Mouse (Mus musculus): Measurements from ENCODE around the gene Igf2. TPM values are rescaled to one million over a fixed set of nuclear protein-coding genes. Genes with fewer than 3 reads are reported as not detected.

The Igf2 gene
- polyA plus RNA-seq, 1 experiment from 2014 or later, result 452 TPM

GRCm38 (mm10) chr7:142659181-142659681, 7.4 kb downstream of the Igf2 start:
- Histone ChIP-seq H3K4me1 (ENCODE audit: insufficient read depth) (no peaks in the 10 kb centered on the region), H3K9ac (peak overlapping the region; percentile 83), H3K4me3 (ENCODE audit: low read depth, low read length) (peak overlapping the region; percentile 60), H3K27me3 (ENCODE audit: insufficient read depth, low read length) (peaks cover 91% of the 10 kb centered on the region), H3K9me3 (ENCODE audit: low read depth, low read length) (no peaks in the 10 kb centered on the region), H3K27ac (ENCODE audit: low read depth) (peak overlapping the region; percentile 95), H3K36me3 (ENCODE audit: insufficient read depth) (peaks cover 17% of the 10 kb centered on the region), H3K4me2 (peak overlapping the region; percentile 73)
- 0 out of 2 replicates have a peak, but pooled peaks have one; percentile 5 for TF ChIP-seq CTCF (IDR thresholded peaks at IDR 0.05; ENCODE audit: low read depth)
- WGBS, result under 1% methylated on average over 68 of the region's 70 CpGs
- peak; percentile 70 for ATAC-seq (ENCODE audit: insufficient read depth)
- DNase-seq, result peak; percentile 88

- H3K9ac ChIP-seq, result peak overlapping the region; percentile 83
- under 1% methylated on average over 33 of the region's 40 CpGs for WGBS
- no peaks in the 10 kb centered on the region for H3K4me1 ChIP-seq (ENCODE audit: insufficient read depth)
- H3K36me3 ChIP-seq (ENCODE audit: insufficient read depth), result peaks cover 22% of the 10 kb centered on the region
- H3K27me3 ChIP-seq (ENCODE audit: insufficient read depth, low read length), result peaks cover 91% of the 10 kb centered on the region
- ATAC-seq (ENCODE audit: insufficient read depth) (peak; percentile 16), DNase-seq (peak; percentile 53)
- peak overlapping the region; percentile 73 for H3K4me2 ChIP-seq
- peak overlapping the region; percentile 60 for H3K4me3 ChIP-seq (ENCODE audit: low read depth, low read length)
- no peaks in the 10 kb centered on the region for H3K9me3 ChIP-seq (ENCODE audit: low read depth, low read length)
- H3K27ac ChIP-seq (ENCODE audit: low read depth), result peak overlapping the region; percentile 95
- no peak for TF ChIP-seq CTCF (IDR thresholded peaks at IDR 0.05; ENCODE audit: low read depth)
Measured at GRCm38 (mm10) chr7:142658681-142659180, 7.9 kb downstream of the Igf2 start.

DNA sequence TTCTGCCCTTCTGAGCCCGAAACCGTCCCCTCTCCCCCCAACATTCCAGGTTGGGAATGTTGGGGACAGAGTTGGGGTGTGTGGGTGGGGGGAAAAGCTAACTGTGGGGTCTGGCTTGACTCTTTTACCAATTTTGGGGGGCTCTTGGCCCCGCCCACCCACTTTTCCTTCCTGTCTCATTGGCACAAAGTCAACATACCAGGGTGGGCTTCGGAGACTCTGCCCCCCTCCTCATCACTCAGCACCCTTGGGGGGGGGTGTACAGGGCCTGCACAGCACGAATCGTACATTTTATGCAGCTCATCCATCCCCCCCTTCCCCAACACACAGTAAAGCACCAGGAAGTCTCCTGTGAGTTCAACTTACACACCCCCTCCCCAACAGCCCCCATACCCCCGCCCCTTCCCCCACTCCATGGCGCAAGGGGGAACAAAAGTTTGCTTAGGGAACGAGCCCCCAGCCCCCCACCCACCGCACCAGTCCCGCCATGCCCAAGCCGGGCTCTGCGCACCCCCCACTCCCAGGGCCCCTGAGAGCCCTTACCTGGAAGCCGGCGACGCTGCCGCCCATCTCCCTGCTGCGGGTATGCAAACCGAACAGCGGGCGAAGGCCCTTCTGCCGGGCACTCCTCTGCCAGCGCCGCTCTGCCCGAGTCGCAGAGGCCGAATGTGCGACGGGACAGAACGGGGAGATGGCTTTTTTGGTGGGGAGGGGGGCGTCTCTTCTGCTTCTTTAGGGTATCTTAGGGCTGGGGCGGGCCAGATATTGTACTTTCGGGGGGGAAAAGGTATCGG, 8.6 kb downstream of the Igf2 start:
- no peak for TF ChIP-seq CTCF (IDR thresholded peaks at IDR 0.05; ENCODE audit: low read depth)

DNA sequence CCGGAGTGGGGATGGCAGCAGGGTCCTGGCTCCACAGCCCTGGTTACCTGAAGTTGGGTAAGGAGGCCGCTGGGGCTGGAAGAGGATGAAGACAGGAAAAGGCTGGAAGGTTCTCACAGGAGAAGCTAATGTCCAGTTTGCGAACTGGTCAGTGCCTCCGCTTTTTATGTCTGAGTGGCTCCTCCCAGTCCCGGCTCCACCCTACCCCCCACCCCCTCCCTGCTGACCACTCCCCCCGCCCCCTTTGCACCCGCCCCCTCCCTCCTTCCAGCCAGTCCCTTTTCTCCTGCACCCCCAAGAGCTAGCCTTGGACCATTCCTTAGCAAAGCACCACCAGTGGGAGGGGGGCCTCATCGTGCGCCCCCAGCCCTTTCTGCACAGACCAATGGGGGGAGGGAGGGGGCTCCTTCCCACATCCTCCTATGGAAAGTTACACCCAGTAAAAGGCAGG, 9.2 kb downstream of the Igf2 start:
- DNase-seq (peak; percentile 68), ATAC-seq (ENCODE audit: insufficient read depth) (peak; percentile 33; the same call in 1 of the 2 replicates)
- Histone ChIP-seq H3K4me1 (ENCODE audit: insufficient read depth) (no peaks in the 10 kb centered on the region), H3K27ac (ENCODE audit: low read depth) (peak overlapping the region; percentile 95), H3K4me3 (ENCODE audit: low read depth, low read length) (peak overlapping the region; percentile 60), H3K4me2 (peak overlapping the region; percentile 73), H3K9ac (peak overlapping the region; percentile 83), H3K9me3 (ENCODE audit: low read depth, low read length) (no peaks in the 10 kb centered on the region), H3K36me3 (ENCODE audit: insufficient read depth) (peaks cover 35% of the 10 kb centered on the region), H3K27me3 (ENCODE audit: insufficient read depth, low read length) (peaks cover 79% of the 10 kb centered on the region)
- no peak for TF ChIP-seq CTCF (IDR thresholded peaks at IDR 0.05; ENCODE audit: low read depth)
- 7% methylated on average over 7 of the region's 9 CpGs for WGBS

More for the DNA sequence above, 8.6 kb downstream of the Igf2 start:
- ATAC-seq (ENCODE audit: insufficient read depth) (peak; percentile 33; the same call in 1 of the 2 replicates), DNase-seq (peak; percentile 66)
- H3K4me1 ChIP-seq (ENCODE audit: insufficient read depth), result no peaks in the 10 kb centered on the region
- H3K4me3 ChIP-seq (ENCODE audit: low read depth, low read length), result peak overlapping the region; percentile 60
- peak overlapping the region; percentile 73 for H3K4me2 ChIP-seq
- WGBS, result under 1% methylated on average over 34 of the region's 34 CpGs
- peak overlapping the region; percentile 95 for H3K27ac ChIP-seq (ENCODE audit: low read depth)
- peaks cover 28% of the 10 kb centered on the region for H3K36me3 ChIP-seq (ENCODE audit: insufficient read depth)
- H3K9me3 ChIP-seq (ENCODE audit: low read depth, low read length), result no peaks in the 10 kb centered on the region
- H3K9ac ChIP-seq, result peak overlapping the region; percentile 83
- H3K27me3 ChIP-seq (ENCODE audit: insufficient read depth, low read length), result peaks cover 85% of the 10 kb centered on the region

DNA sequence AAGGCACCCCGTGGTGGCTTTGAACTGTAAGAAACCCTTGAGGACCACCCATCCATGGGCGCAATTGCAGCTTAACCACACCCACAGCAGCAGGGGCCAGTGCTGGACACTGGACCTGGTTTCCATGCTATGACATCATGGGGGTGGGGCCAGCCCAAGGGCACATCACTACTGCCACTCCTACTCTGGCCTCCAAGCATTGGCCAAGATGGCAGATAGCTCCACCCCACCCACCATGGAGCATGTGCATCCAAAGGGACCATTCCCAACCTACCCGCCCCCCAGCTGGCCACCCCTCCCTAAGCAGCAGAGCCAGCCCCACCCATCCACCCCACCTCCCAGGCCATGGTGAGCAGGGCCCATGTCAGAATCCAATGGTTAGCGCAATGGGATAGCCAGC, 10.6 kb downstream of the Igf2 start:
- WGBS, result 38% methylated on average over 4 of the region's 4 CpGs
- Histone ChIP-seq H3K27me3 (ENCODE audit: insufficient read depth, low read length) (peaks cover 67% of the 10 kb centered on the region), H3K9ac (peak overlapping the region; percentile 58), H3K9me3 (ENCODE audit: low read depth, low read length) (no peaks in the 10 kb centered on the region), H3K4me3 (ENCODE audit: low read depth, low read length) (peak overlapping the region; percentile 60), H3K36me3 (ENCODE audit: insufficient read depth) (peaks cover 44% of the 10 kb centered on the region), H3K4me2 (peak overlapping the region; percentile 73), H3K4me1 (ENCODE audit: insufficient read depth) (no peaks in the 10 kb centered on the region), H3K27ac (ENCODE audit: low read depth) (no peak overlapping the region)
- DNase-seq (peak; percentile 64), ATAC-seq (ENCODE audit: insufficient read depth) (peak; percentile 19; the same call in 1 of the 2 replicates)
- no peak for TF ChIP-seq CTCF (IDR thresholded peaks at IDR 0.05; ENCODE audit: low read depth)

GRCm38 (mm10) chr7:142655633-142656032, 11.0 kb downstream of the Igf2 start:
- H3K9ac ChIP-seq, result peak overlapping the region; percentile 39; the same call in 1 of the 2 replicates
- DNase-seq (no peak), ATAC-seq (ENCODE audit: insufficient read depth) (no peak)
- 0 out of 2 replicates have a peak overlapping the region, but pooled peaks have one; percentile 12 for H3K27ac ChIP-seq (ENCODE audit: low read depth)
- no peaks in the 10 kb centered on the region for H3K9me3 ChIP-seq (ENCODE audit: low read depth, low read length)
- H3K4me2 ChIP-seq, result peak overlapping the region; percentile 73
- 20% methylated on average over 11 of the region's 11 CpGs for WGBS
- H3K4me3 ChIP-seq (ENCODE audit: low read depth, low read length), result peak overlapping the region; percentile 60
- peaks cover 63% of the 10 kb centered on the region for H3K27me3 ChIP-seq (ENCODE audit: insufficient read depth, low read length)
- H3K4me1 ChIP-seq (ENCODE audit: insufficient read depth), result no peaks in the 10 kb centered on the region
- H3K36me3 ChIP-seq (ENCODE audit: insufficient read depth), result peaks cover 48% of the 10 kb centered on the region
- no peak for TF ChIP-seq CTCF (IDR thresholded peaks at IDR 0.05; ENCODE audit: low read depth)

DNA sequence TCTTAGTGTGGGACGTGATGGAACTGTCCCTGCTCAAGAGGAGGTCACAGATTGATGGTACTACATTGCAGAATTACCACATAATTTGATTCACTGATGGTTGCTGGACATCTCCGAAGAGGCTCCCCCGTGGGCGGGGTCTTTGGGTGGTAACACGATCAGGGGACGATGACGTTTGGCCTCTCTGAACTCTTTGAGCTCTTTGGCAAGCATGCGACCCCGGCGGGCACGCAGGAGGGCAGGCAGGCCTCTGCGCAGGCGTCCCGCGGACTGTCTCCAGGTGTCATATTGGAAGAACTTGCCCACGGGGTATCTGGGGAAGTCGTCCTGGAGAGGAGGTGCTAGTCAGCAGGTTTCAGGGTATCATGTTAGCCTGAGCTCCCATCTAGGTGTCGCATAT, 12.9 kb downstream of the Igf2 start:
- ATAC-seq (ENCODE audit: insufficient read depth) (no peak), DNase-seq (no peak)
- Histone ChIP-seq H3K27ac (ENCODE audit: low read depth) (peak overlapping the region; percentile 18; the same call in 1 of the 2 replicates), H3K27me3 (ENCODE audit: insufficient read depth, low read length) (peaks cover 44% of the 10 kb centered on the region), H3K4me3 (ENCODE audit: low read depth, low read length) (no peak overlapping the region), H3K4me1 (ENCODE audit: insufficient read depth) (no peaks in the 10 kb centered on the region), H3K9ac (no peak overlapping the region), H3K4me2 (peak overlapping the region; percentile 73; the same call in 1 of the 2 replicates), H3K9me3 (ENCODE audit: low read depth, low read length) (no peaks in the 10 kb centered on the region), H3K36me3 (ENCODE audit: insufficient read depth) (peaks cover 48% of the 10 kb centered on the region)
- 14% methylated on average over 18 of the region's 18 CpGs for WGBS
- TF ChIP-seq CTCF (IDR thresholded peaks at IDR 0.05; ENCODE audit: low read depth), result no peak
